Mouse (Mus musculus) adrenal gland, adult (tissue): ENCODE data around the gene Slc17a8.

Experiments used
- DNase-seq, 2 experiments: peaks; one replicate each; pipeline ENCODE4 v3.0.0; 2022 to 2023; ENCODE audit warnings: low spot score in 1 of 2; ENCODE audit not compliant: inconsistent age in 2 of 2

The Slc17a8 gene

GRCm38 (mm10) chr10:89532451-89532850, 88.6 kb downstream of the Slc17a8 start:
- DNase-seq = no peak

- DNase-seq = peak; percentile 23 to 72
Measured at GRCm38 (mm10) chr10:89531976-89532375, 89.1 kb downstream of the Slc17a8 start.

- peak; percentile 29 to 46 for DNase-seq
Measured at GRCm38 (mm10) chr10:89531194-89531634, 89.8 kb downstream of the Slc17a8 start.

GRCm38 (mm10) chr10:89527054-89527453, 94.0 kb downstream of the Slc17a8 start:
- peak; percentile 87 to 91 for DNase-seq

GRCm38 (mm10) chr10:89525823-89526222, 95.2 kb downstream of the Slc17a8 start:
- no peak for DNase-seq
